ENCODE assay signal across 14 mouse cellular contexts in the genomic region with DNA sequence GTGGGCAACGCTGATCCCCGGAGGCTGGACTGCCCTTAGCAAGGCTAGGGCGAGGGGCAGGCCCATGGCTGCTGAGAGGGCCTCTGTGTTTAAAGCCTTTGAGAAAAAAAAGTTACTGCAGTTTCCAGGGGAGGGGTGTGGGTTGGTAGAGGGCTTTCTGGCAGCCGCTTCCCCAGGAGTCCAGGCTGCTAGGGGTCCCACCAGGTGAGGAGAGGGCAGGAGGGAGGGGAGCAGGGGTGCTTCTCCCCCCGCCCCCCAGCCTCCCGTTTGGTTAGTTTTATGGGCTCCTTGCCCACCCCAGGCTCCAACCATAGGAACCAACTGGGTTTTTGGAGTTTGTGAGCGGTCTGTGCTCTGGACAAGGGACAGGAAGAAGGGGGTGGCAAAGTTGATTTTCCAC. TPM values are rescaled to one million over a fixed set of nuclear protein-coding genes. Genes with fewer than 3 reads are reported as not detected.
DNase-seq lines count a peak whose midpoint lies in the region; ATAC-seq and TF ChIP-seq lines count a peak whose summit lies in the region.
"Had no signal": no experiment of that assay in that cellular context is flagged by ENCODE, and none has a peak within 500 bp of the region (broad histone marks: within the 10 kb centered on the region; RNA-seq: fewer than 3 reads in every experiment).

No protein-coding gene starts in this region.

- WGBS in heart, embryonic 12.5 days = 57% methylated on average over 7 of the region's 7 CpGs
- WGBS in forebrain, embryonic 14.5 days = 47% methylated on average over 7 of the region's 7 CpGs
- WGBS in liver, embryonic 12.5 days (ENCODE audit: insufficient replicate concordance) = 53% methylated on average over 7 of the region's 7 CpGs

- 0 out of 2 replicates have a peak, but pooled peaks have one; percentile 19 for ATAC-seq in heart, embryonic 12.5 days (ENCODE audit: insufficient number of reproducible peaks, low FRiP score)
- no peak for ATAC-seq in forebrain, embryonic 14.5 days
- ATAC-seq in liver, embryonic 12.5 days = no peak
- ATAC-seq: activated CD4-positive, CD25-positive, alpha-beta regulatory T cell, adult 4 months had no signal

- no peak overlapping the region for H3K4me2 ChIP-seq in heart, embryonic 12.5 days
- peak overlapping the region; percentile 38 for H3K4me2 ChIP-seq in forebrain, embryonic 14.5 days (ENCODE audit: low read length)
- peak overlapping the region; percentile 89 for H3K4me2 ChIP-seq in liver, embryonic 12.5 days

- peaks cover 44% of the 10 kb centered on the region for H3K27me3 ChIP-seq in heart, embryonic 12.5 days (replicated peaks)
- no peaks in the 10 kb centered on the region for H3K27me3 ChIP-seq in forebrain, embryonic 14.5 days (replicated peaks; ENCODE audit: control insufficient read depth, insufficient read depth, low read length)
- H3K27me3 ChIP-seq in liver, embryonic 12.5 days (replicated peaks) = peaks cover 28% of the 10 kb centered on the region

- peaks cover 15% of the 10 kb centered on the region for H3K36me3 ChIP-seq in heart, embryonic 12.5 days
- H3K36me3 ChIP-seq in ES-E14 (ENCODE audit: control insufficient read depth, insufficient read depth, low read length, poor library complexity, severe bottlenecking) = peaks cover 22% of the 10 kb centered on the region
- peaks cover 68% of the 10 kb centered on the region for H3K36me3 ChIP-seq in forebrain, embryonic 14.5 days (ENCODE audit: control insufficient read depth, insufficient read depth, low read length)
- H3K36me3 ChIP-seq in liver, embryonic 12.5 days = peaks cover 8% of the 10 kb centered on the region

- in situ Hi-C loops in ES-E14 (cut with MboI; ENCODE audit: low sequenced_read_pairs in 2 of 2, unreplicated experiment in 2 of 2) = no loop called here

- peaks cover 22% of the 10 kb centered on the region for H3K4me1 ChIP-seq in heart, embryonic 12.5 days (replicated peaks)
- H3K4me1 ChIP-seq in ES-E14 (ENCODE audit: control insufficient read depth in 2 of 2, insufficient read depth in 2 of 2, low read length in 2 of 2, poor library complexity in 1 of 2) = peaks cover 7 to 32% of the 10 kb centered on the region in 2 experiments; a peak in 3 of 4 replicates
- peaks cover 47% of the 10 kb centered on the region for H3K4me1 ChIP-seq in forebrain, embryonic 14.5 days (ENCODE audit: control insufficient read depth, insufficient read depth, low read length)
- H3K4me1 ChIP-seq in liver, embryonic 12.5 days = peaks cover 84% of the 10 kb centered on the region

- no peak overlapping the region for H3K27ac ChIP-seq in heart, embryonic 12.5 days (ENCODE audit: poor library complexity, severe bottlenecking)
- no peak overlapping the region for H3K27ac ChIP-seq in ES-E14 (ENCODE audit: insufficient read depth, low read depth, low read length, poor library complexity, severe bottlenecking)
- no peak overlapping the region; the same call in 1 of the 2 replicates for H3K27ac ChIP-seq in forebrain, embryonic 14.5 days (ENCODE audit: low read depth, low read length)
- peak overlapping the region; percentile 92 for H3K27ac ChIP-seq in liver, embryonic 12.5 days
- H3K27ac ChIP-seq: gastrocnemius, adult 2 months; heart, embryonic 13.5 days had no signal

- H3K4me3 ChIP-seq in heart, embryonic 12.5 days = no peak overlapping the region
- H3K4me3 ChIP-seq in ES-E14 (ENCODE audit: insufficient read depth in 1 of 2, low read depth in 1 of 2, low read length in 2 of 2, poor library complexity in 1 of 2, severe bottlenecking in 1 of 2) = no peak overlapping the region
- H3K4me3 ChIP-seq in forebrain, embryonic 14.5 days (ENCODE audit: low read depth, low read length) = no peak overlapping the region
- H3K4me3 ChIP-seq in liver, embryonic 12.5 days = no peak overlapping the region
- H3K4me3 ChIP-seq: gastrocnemius, adult 2 months had no signal

- DNase-seq in heart, postnatal 4 days = no peak
- DNase-seq in ES-E14 (ENCODE audit: low read depth, low spot score) = no peak
- DNase-seq in forebrain, embryonic 14.5 days (ENCODE audit: low spot score) = no peak
- DNase-seq in kidney, postnatal 4 days = no peak
- DNase-seq in kidney, postnatal 36 days = no peak
- DNase-seq: gastrocnemius, adult 2 months; kidney, adult 2 months; lung, postnatal 14 days; right cerebral cortex, postnatal 14 days had no signal

- no peak overlapping the region for H3K9ac ChIP-seq in heart, embryonic 12.5 days
- H3K9ac ChIP-seq in ES-E14 (ENCODE audit: insufficient read depth, low read depth, low read length, poor library complexity, severe bottlenecking) = peak overlapping the region; percentile 13; the same call in 1 of the 2 replicates
- H3K9ac ChIP-seq in forebrain, embryonic 14.5 days (ENCODE audit: low read length) = peak overlapping the region; percentile 25; the same call in 1 of the 2 replicates
- peak overlapping the region; percentile 90 for H3K9ac ChIP-seq in liver, embryonic 12.5 days

- H3K9me3 ChIP-seq in heart, embryonic 12.5 days (replicated peaks) = no peaks in the 10 kb centered on the region
- H3K9me3 ChIP-seq in ES-E14 (ENCODE audit: control insufficient read depth, insufficient read depth, low read depth, low read length) = no peaks in the 10 kb centered on the region
- no peaks in the 10 kb centered on the region for H3K9me3 ChIP-seq in forebrain, embryonic 14.5 days (replicated peaks; ENCODE audit: control insufficient read depth, low read length)
- H3K9me3 ChIP-seq in liver, embryonic 12.5 days (replicated peaks) = no peaks in the 10 kb centered on the region
- H3K9me3 ChIP-seq: heart, embryonic 13.5 days had no signal

TF ChIP-seq in ES-E14, 5 proteins besides CTCF, POLR2A, EP300 and RAD21:
- TF ChIP-seq MAFK (IDR thresholded peaks at IDR 0.05; ENCODE audit: insufficient read depth, low read depth, low read length) (no peak), ZC3H11A (IDR thresholded peaks at IDR 0.05; ENCODE audit: borderline replicate concordance, low read depth, low read length) (no peak), CHD2 (IDR thresholded peaks at IDR 0.05; ENCODE audit: low read depth, low read length) (no peak), ZNF384 (IDR thresholded peaks at IDR 0.05; ENCODE audit: low read depth, low read length) (no peak), HCFC1 (IDR thresholded peaks at IDR 0.05; ENCODE audit: borderline replicate concordance, insufficient read depth, low read length) (no peak)
TF ChIP-seq in ES-E14: peak in this region for 0.

RNA-seq across cellular contexts. Expression of gene Zfhx2, which starts 30.3 kb away (rescaled TPM):
- 4.4 and 4.5 TPM in 2 replicates for polyA plus RNA-seq in heart, embryonic 12.5 days (2016; fragmentation: Nextera tagmentation; extraction: Ambion mirVana)
- total RNA-seq in heart, postnatal 4 days (2021) = 1 to 10 TPM; 2.9 to 3.8 TPM
- total RNA-seq in ES-E14 (2012; rRNA removed) = 9.4 and 12.4 TPM in 2 replicates
- polyA plus RNA-seq in forebrain, embryonic 14.5 days (2014; fragmentation: Nextera tagmentation; extraction: Ambion mirVana) = 8.5 and 12.0 TPM in 2 replicates
- 2.4 and 2.5 TPM in 2 replicates for polyA plus RNA-seq in liver, embryonic 12.5 days (2016; fragmentation: Nextera tagmentation; extraction: Ambion mirVana)

RNA-seq across cellular contexts. Expression of gene Thtpa, which starts 32.7 kb away (rescaled TPM):
- polyA plus RNA-seq in heart, embryonic 12.5 days (2016; fragmentation: Nextera tagmentation; extraction: Ambion mirVana) = 14.3 and 14.8 TPM in 2 replicates
- 10 to 100 TPM; 12.2 to 13.2 TPM for total RNA-seq in heart, postnatal 4 days (2021)
- 7.9 and 11.9 TPM in 2 replicates for total RNA-seq in ES-E14 (2012; rRNA removed)
- 44.4 and 47.2 TPM in 2 replicates for polyA plus RNA-seq in forebrain, embryonic 14.5 days (2014; fragmentation: Nextera tagmentation; extraction: Ambion mirVana)
- 6.9 TPM in 2 replicates for polyA plus RNA-seq in liver, embryonic 12.5 days (2016; fragmentation: Nextera tagmentation; extraction: Ambion mirVana)

RNA-seq across cellular contexts. Expression of gene Ap1g2, which starts 44.5 kb away (rescaled TPM):
- 8.7 and 9.8 TPM in 2 replicates for polyA plus RNA-seq in heart, embryonic 12.5 days (2016; fragmentation: Nextera tagmentation; extraction: Ambion mirVana)
- 1 to 10 TPM; 3.3 to 5.6 TPM for total RNA-seq in heart, postnatal 4 days (2021)
- total RNA-seq in ES-E14 (2012; rRNA removed) = 5.9 and 14.1 TPM in 2 replicates
- 8.1 and 9.2 TPM in 2 replicates for polyA plus RNA-seq in forebrain, embryonic 14.5 days (2014; fragmentation: Nextera tagmentation; extraction: Ambion mirVana)
- polyA plus RNA-seq in liver, embryonic 12.5 days (2016; fragmentation: Nextera tagmentation; extraction: Ambion mirVana) = 34.0 and 34.5 TPM in 2 replicates

RNA-seq across cellular contexts. Expression of gene Ngdn, which starts 46.6 kb away (rescaled TPM):
- polyA plus RNA-seq in heart, embryonic 12.5 days (2016; fragmentation: Nextera tagmentation; extraction: Ambion mirVana) = 55.7 and 60.8 TPM in 2 replicates
- total RNA-seq in heart, postnatal 4 days (2021) = 10 to 100 TPM; 35.7 to 39.7 TPM
- 53.5 and 90.9 TPM in 2 replicates for total RNA-seq in ES-E14 (2012; rRNA removed)
- polyA plus RNA-seq in forebrain, embryonic 14.5 days (2014; fragmentation: Nextera tagmentation; extraction: Ambion mirVana) = 64.1 and 72.0 TPM in 2 replicates
- polyA plus RNA-seq in liver, embryonic 12.5 days (2016; fragmentation: Nextera tagmentation; extraction: Ambion mirVana) = 55.6 and 57.5 TPM in 2 replicates

RNA-seq across cellular contexts. Expression of gene Jph4, which starts 54.9 kb away (rescaled TPM):
- 0.09 and 0.18 TPM in 2 replicates for polyA plus RNA-seq in heart, embryonic 12.5 days (2016; fragmentation: Nextera tagmentation; extraction: Ambion mirVana)
- under 1 TPM; 0.10 to 0.16 TPM for total RNA-seq in heart, postnatal 4 days (2021)
- 1.7 and 3.8 TPM in 2 replicates for total RNA-seq in ES-E14 (2012; rRNA removed)
- 24.1 and 28.9 TPM in 2 replicates for polyA plus RNA-seq in forebrain, embryonic 14.5 days (2014; fragmentation: Nextera tagmentation; extraction: Ambion mirVana)
- 0.15 and 0.18 TPM in 2 replicates for polyA plus RNA-seq in liver, embryonic 12.5 days (2016; fragmentation: Nextera tagmentation; extraction: Ambion mirVana)
- polyA plus RNA-seq: activated CD4-positive, CD25-positive, alpha-beta regulatory T cell, adult 4 months; erythroblast, embryonic 14.5 days had no signal
